Mouse (Mus musculus) kidney, adult 2 months (tissue): ENCODE results near the gene Iqsec1.

Source experiments
- CTCF ChIP-seq: fragments of 200-500 bp; conservative IDR thresholded peaks from 2 replicates; pipeline ENCODE4 v1.5.1; 2011; ENCODE audit warnings: low read depth, mild to moderate bottlenecking, control low read depth, low read length, moderate library complexity, mixed read lengths; ENCODE audit not compliant: insufficient read depth, insufficient read length
- POLR2A ChIP-seq: fragments of 200-500 bp; IDR thresholded peaks from one replicate; pipeline ENCODE4 v1.6.1; 2011; ENCODE audit warnings: low read depth, low read length, control low read depth

DNA sequence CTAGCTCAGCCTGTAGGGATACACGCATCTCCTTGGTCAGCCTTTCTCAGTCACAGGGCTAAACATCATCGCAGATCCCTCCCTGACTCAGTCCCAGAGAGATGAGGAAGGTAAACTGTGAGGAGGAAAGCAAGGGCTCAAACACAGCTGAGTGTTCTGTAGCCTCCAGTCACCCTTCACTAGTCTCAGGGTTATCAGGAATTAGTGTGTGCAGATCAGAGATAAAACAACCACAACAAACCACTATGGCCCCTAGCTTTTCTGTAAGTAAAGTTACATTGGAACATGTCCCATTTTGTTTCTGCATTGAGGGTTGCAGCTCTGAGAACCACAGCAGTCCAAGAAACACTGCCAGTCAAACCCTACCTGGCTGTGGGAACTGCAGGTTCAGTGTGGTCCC is 148.5 kb downstream of the Iqsec1 start:
- TF ChIP-seq CTCF (no peak), POLR2A (no peak)
